Mouse (Mus musculus) stomach, embryonic 16.5 days (tissue): Measurements from ENCODE around the gene Ccndbp1. TPM values are rescaled to one million over a fixed set of nuclear protein-coding genes. Genes with fewer than 3 reads are reported as not detected.

ENCODE experiments used
- ATAC-seq: fragments of 200-750 bp; cut with Nextera tagmentation; 2 replicates; pipeline ENCODE4 v1.8.0; 2017; ENCODE audit warnings: moderate number of reproducible peaks, moderate TSS enrichment; ENCODE audit not compliant: insufficient read depth, low FRiP score
- H3K27ac ChIP-seq: fragments of 300-500 bp; sonication (generic); 2 replicates; pipeline ENCODE4 v1.5.1; 2014; ENCODE audit warnings: low read length
- H3K27me3 ChIP-seq: fragments of 300-500 bp; sonication (generic); 2 replicates; pipeline ENCODE4 v1.6.1; 2014; ENCODE audit warnings: low read length, control low read depth, mixed read lengths; ENCODE audit not compliant: control insufficient read depth, insufficient read depth
- H3K36me3 ChIP-seq: fragments of 300-500 bp; sonication (generic); 2 replicates; pipeline ENCODE4 v1.6.1; 2014; ENCODE audit warnings: low read length; ENCODE audit not compliant: control insufficient read depth, insufficient read depth
- H3K4me1 ChIP-seq: fragments of 300-500 bp; sonication (generic); 2 replicates; pipeline ENCODE4 v1.6.1; 2014; ENCODE audit warnings: low read length, control low read depth, mixed read lengths; ENCODE audit not compliant: control insufficient read depth, insufficient read depth
- H3K4me2 ChIP-seq: fragments of 300-500 bp; sonication (generic); 2 replicates; pipeline ENCODE4 v1.6.1; 2014; ENCODE audit warnings: low read depth, low read length, mixed read lengths
- H3K4me3 ChIP-seq: fragments of 300-500 bp; sonication (generic); replicated peaks from 2 replicates; pipeline ENCODE4 v1.5.1; 2014; ENCODE audit warnings: mild to moderate bottlenecking, low read length
- H3K9ac ChIP-seq: fragments of 300-500 bp; sonication (generic); 2 replicates; pipeline ENCODE4 v1.6.1; 2014; ENCODE audit warnings: low read length
- H3K9me3 ChIP-seq: fragments of 300-500 bp; sonication (generic); replicated peaks from 2 replicates; pipeline ENCODE4 v1.6.1; 2016; ENCODE audit warnings: low read length, control low read depth; ENCODE audit not compliant: control insufficient read depth
- WGBS: fragments of 180-500 bp; shearing (Covaris S2); extraction: QIAGEN DNeasy Blood & Tissue Kit; methylation state at CpG from one replicate; pipeline ENCODE4 v1.1.7; 2014; 5-methylcytosine and 5-hydroxymethylcytosine counted together
- polyA plus RNA-seq: library from polyadenylated mRNA; unstranded; fragments of >200 nt; fragmentation: Nextera tagmentation; extraction: Ambion mirVana; gene quantifications from 2 replicates; pipeline ENCODE4 v1.2.1, GENCODE M21; 2015

Gene Ccndbp1
- polyA plus RNA-seq = 37.1 and 39.1 TPM in 2 replicates

GRCm38 (mm10) chr2:121007925-121008663, at the start of gene Ccndbp1:
Gene Ccndbp1, plus strand, starts transcription at chr2:121008403.
- Histone ChIP-seq H3K9ac (peak within 1 kb of the TSS; percentile 82), H3K4me1 (peaks cover 9% of the 10 kb centered on the region), H3K4me3 (peak within 1 kb of the TSS; percentile 95), H3K9me3 (no peaks in the 10 kb centered on the region), H3K36me3 (no peaks in the 10 kb centered on the region), H3K4me2 (peak within 1 kb of the TSS; percentile 77), H3K27me3 (no peaks in the 10 kb centered on the region), H3K27ac (peak within 1 kb of the TSS; percentile 42; the same call in 1 of the 2 replicates)
- peak; percentile 98 for ATAC-seq
- 1% methylated on average over 34 of the region's 34 CpGs for WGBS

- 75% methylated on average over 2 of the region's 2 CpGs for WGBS
- Histone ChIP-seq H3K27me3 (no peaks in the 10 kb centered on the region), H3K4me2 (no peak overlapping the region), H3K27ac (no peak overlapping the region), H3K9me3 (no peaks in the 10 kb centered on the region), H3K9ac (no peak overlapping the region), H3K36me3 (no peaks in the 10 kb centered on the region), H3K4me1 (no peaks in the 10 kb centered on the region; the same call in 1 of the 2 replicates), H3K4me3 (no peak overlapping the region)
- peak; percentile 53; the same call in 1 of the 2 replicates for ATAC-seq
Observed at GRCm38 (mm10) chr2:120959363-120959762, 48.8 kb upstream of the Ccndbp1 start.

- H3K4me1 ChIP-seq = no peaks in the 10 kb centered on the region; the same call in 1 of the 2 replicates
- 76% methylated on average over 5 of the region's 5 CpGs for WGBS
- no peaks in the 10 kb centered on the region for H3K36me3 ChIP-seq
- H3K27ac ChIP-seq = peak overlapping the region; percentile 8; the same call in 1 of the 2 replicates
- no peaks in the 10 kb centered on the region for H3K9me3 ChIP-seq
- no peak overlapping the region for H3K9ac ChIP-seq
- peak; percentile 53; the same call in 1 of the 2 replicates for ATAC-seq
- no peaks in the 10 kb centered on the region for H3K27me3 ChIP-seq
- H3K4me2 ChIP-seq = no peak overlapping the region
- H3K4me3 ChIP-seq = no peak overlapping the region
Observed at GRCm38 (mm10) chr2:120959827-120960226, 48.4 kb upstream of the Ccndbp1 start.

- H3K27ac ChIP-seq = peak overlapping the region; percentile 8; the same call in 1 of the 2 replicates
- H3K9ac ChIP-seq = no peak overlapping the region
- H3K9me3 ChIP-seq = no peaks in the 10 kb centered on the region
- ATAC-seq = no peak
- H3K4me3 ChIP-seq = no peak overlapping the region
- no peak overlapping the region for H3K4me2 ChIP-seq
- no peaks in the 10 kb centered on the region; the same call in 1 of the 2 replicates for H3K4me1 ChIP-seq
- H3K36me3 ChIP-seq = no peaks in the 10 kb centered on the region
- no peaks in the 10 kb centered on the region for H3K27me3 ChIP-seq
- WGBS = 59% methylated on average over 1 of the region's 1 CpGs
Observed at GRCm38 (mm10) chr2:120960261-120960660, 47.9 kb upstream of the Ccndbp1 start.

- 92% methylated on average over 7 of the region's 7 CpGs for WGBS
- Histone ChIP-seq H3K4me3 (no peak overlapping the region), H3K36me3 (no peaks in the 10 kb centered on the region), H3K27me3 (no peaks in the 10 kb centered on the region), H3K27ac (no peak overlapping the region), H3K4me2 (no peak overlapping the region), H3K9ac (no peak overlapping the region), H3K4me1 (no peaks in the 10 kb centered on the region; the same call in 1 of the 2 replicates), H3K9me3 (no peaks in the 10 kb centered on the region)
- ATAC-seq = no peak
Observed at GRCm38 (mm10) chr2:120963110-120963509, 45.1 kb upstream of the Ccndbp1 start.

GRCm38 (mm10) chr2:120965486-120965885, 42.7 kb upstream of the Ccndbp1 start:
- H3K4me1 ChIP-seq = 0 out of 2 replicates have a peak, but pooled peaks cover 6% of the 10 kb centered on the region
- no peak for ATAC-seq

GRCm38 (mm10) chr2:120970045-120970539, 38.1 kb upstream of the Ccndbp1 start:
- 0 out of 2 replicates have a peak, but pooled peaks cover 6% of the 10 kb centered on the region for H3K4me1 ChIP-seq
- H3K27me3 ChIP-seq = no peaks in the 10 kb centered on the region
- H3K27ac ChIP-seq = peak overlapping the region; percentile 58
- under 1% methylated on average over 23 of the region's 23 CpGs for WGBS
- H3K9me3 ChIP-seq = no peaks in the 10 kb centered on the region
- H3K4me3 ChIP-seq = peak overlapping the region; percentile 82
- peak overlapping the region; percentile 86 for H3K4me2 ChIP-seq
- H3K36me3 ChIP-seq = no peaks in the 10 kb centered on the region
- peak; percentile 34; the same call in 1 of the 2 replicates for ATAC-seq
- H3K9ac ChIP-seq = peak overlapping the region; percentile 86

More at GRCm38 (mm10) chr2:120965486-120965885, 42.7 kb upstream of the Ccndbp1 start:
- 87% methylated on average over 3 of the region's 3 CpGs for WGBS
- Histone ChIP-seq H3K9me3 (no peaks in the 10 kb centered on the region), H3K27me3 (no peaks in the 10 kb centered on the region), H3K27ac (no peak overlapping the region), H3K4me2 (no peak overlapping the region), H3K4me3 (no peak overlapping the region), H3K9ac (no peak overlapping the region), H3K36me3 (no peaks in the 10 kb centered on the region)

- peak; percentile 86 for ATAC-seq
Observed at GRCm38 (mm10) chr2:120970559-120971080, 37.6 kb upstream of the Ccndbp1 start, which contains the start of gene Ubr1. Gene Ubr1, minus strand, starts transcription at chr2:120970715.

GRCm38 (mm10) chr2:120971766-120972165, 36.4 kb upstream of the Ccndbp1 start:
- H3K9ac ChIP-seq = no peak overlapping the region
- H3K4me2 ChIP-seq = no peak overlapping the region
- H3K36me3 ChIP-seq = no peaks in the 10 kb centered on the region
- no peak overlapping the region for H3K4me3 ChIP-seq
- H3K27me3 ChIP-seq = no peaks in the 10 kb centered on the region
- 0 out of 2 replicates have a peak, but pooled peaks cover 6% of the 10 kb centered on the region for H3K4me1 ChIP-seq
- no peak for ATAC-seq
- WGBS = 80% methylated on average over 4 of the region's 4 CpGs
- no peaks in the 10 kb centered on the region for H3K9me3 ChIP-seq
- H3K27ac ChIP-seq = no peak overlapping the region

More at GRCm38 (mm10) chr2:120970559-120971080, 37.6 kb upstream of the Ccndbp1 start, which contains the start of gene Ubr1:
- no peaks in the 10 kb centered on the region for H3K9me3 ChIP-seq
- 0 out of 2 replicates have a peak, but pooled peaks cover 6% of the 10 kb centered on the region for H3K4me1 ChIP-seq
- WGBS = under 1% methylated on average over 39 of the region's 39 CpGs
- H3K9ac ChIP-seq = peak within 1 kb of the TSS; percentile 86
- H3K27ac ChIP-seq = peak within 1 kb of the TSS; percentile 58
- peak within 1 kb of the TSS; percentile 86 for H3K4me2 ChIP-seq
- no peaks in the 10 kb centered on the region for H3K27me3 ChIP-seq
- H3K36me3 ChIP-seq = no peaks in the 10 kb centered on the region
- H3K4me3 ChIP-seq = peak within 1 kb of the TSS; percentile 82
